Mouse (Mus musculus) midbrain, postnatal 0 days (tissue): ENCODE measurements around the gene Rnf39. TPM values are rescaled to one million over a fixed set of nuclear protein-coding genes. Genes with fewer than 3 reads are reported as not detected.

Experiments
- ATAC-seq: fragments of 200-750 bp; cut with Nextera tagmentation; 2 replicates; pipeline ENCODE4 v1.8.0; 2017; ENCODE audit warnings: moderate number of reproducible peaks, mild to moderate bottlenecking, moderate TSS enrichment, moderate library complexity; ENCODE audit not compliant: low FRiP score
- DNase-seq: peaks from one replicate; pipeline ENCODE4 v3.0.0-alpha.2; 2015; ENCODE audit warnings: low spot score
- H3K27ac ChIP-seq: fragments of 300-500 bp; sonication (generic); 2 replicates; pipeline ENCODE4 v1.5.1; 2014; ENCODE audit warnings: low read depth, mild to moderate bottlenecking, low read length, mixed read lengths
- H3K27me3 ChIP-seq: fragments of 300-500 bp; sonication (generic); 2 replicates; pipeline ENCODE4 v1.6.1; 2014; ENCODE audit warnings: low read length, control low read depth, mixed read lengths; ENCODE audit not compliant: insufficient read depth
- H3K36me3 ChIP-seq: fragments of 300-500 bp; sonication (generic); 2 replicates; pipeline ENCODE4 v1.6.1; 2014; ENCODE audit warnings: low read length, control low read depth, mixed read lengths; ENCODE audit not compliant: insufficient read depth
- H3K4me1 ChIP-seq: fragments of 300-500 bp; sonication (generic); 2 replicates; pipeline ENCODE4 v1.6.1; 2014; ENCODE audit warnings: mild to moderate bottlenecking, control low read depth, antibody characterized with exemption, low read length, mixed read lengths; ENCODE audit not compliant: insufficient read depth
- H3K4me2 ChIP-seq: fragments of 300-500 bp; sonication (generic); 2 replicates; pipeline ENCODE4 v1.6.1; 2014; ENCODE audit warnings: low read depth, mild to moderate bottlenecking, low read length, mixed read lengths; ENCODE audit not compliant: poor library complexity, severe bottlenecking
- H3K4me3 ChIP-seq: fragments of 300-500 bp; sonication (generic); 2 replicates; pipeline ENCODE4 v1.5.1; 2014; ENCODE audit warnings: low read depth, mild to moderate bottlenecking, low read length, moderate library complexity
- H3K9ac ChIP-seq: fragments of 300-500 bp; sonication (generic); replicated peaks from 2 replicates; pipeline ENCODE4 v1.6.1; 2014; ENCODE audit warnings: mild to moderate bottlenecking, low read length, moderate library complexity, mixed read lengths; ENCODE audit not compliant: poor library complexity, severe bottlenecking
- H3K9me3 ChIP-seq: fragments of 300-500 bp; sonication (generic); 2 replicates; pipeline ENCODE4 v1.6.1; 2016; ENCODE audit warnings: low read length, control low read depth
- CTCF ChIP-seq: IDR thresholded peaks from 2 replicates; pipeline ENCODE4 v1.5.1; 2016; ENCODE audit warnings: antibody characterized with exemption, mild to moderate bottlenecking
- WGBS: fragments of 180-500 bp; shearing (Covaris S2); extraction: QIAGEN DNeasy Blood & Tissue Kit; methylation state at CpG from one replicate; pipeline ENCODE4 v1.1.7; 2014; 5-methylcytosine and 5-hydroxymethylcytosine counted together
- polyA plus RNA-seq: library from polyadenylated mRNA; unstranded; fragments of >200 nt; fragmentation: Nextera tagmentation; extraction: Ambion mirVana; gene quantifications from 2 replicates; pipeline ENCODE4 v1.2.1, GENCODE M21; 2015
- total RNA-seq: library from RNA; depleted of rRNA; stranded (reverse); fragments of >200 nt; gene quantifications from 2 replicates; pipeline ENCODE4 v1.2.3, GENCODE M21; 2014

The Rnf39 gene
- total and polyA plus RNA-seq, 2 experiments from 2014 or later, result 3.3 to 3.9 TPM

DNA sequence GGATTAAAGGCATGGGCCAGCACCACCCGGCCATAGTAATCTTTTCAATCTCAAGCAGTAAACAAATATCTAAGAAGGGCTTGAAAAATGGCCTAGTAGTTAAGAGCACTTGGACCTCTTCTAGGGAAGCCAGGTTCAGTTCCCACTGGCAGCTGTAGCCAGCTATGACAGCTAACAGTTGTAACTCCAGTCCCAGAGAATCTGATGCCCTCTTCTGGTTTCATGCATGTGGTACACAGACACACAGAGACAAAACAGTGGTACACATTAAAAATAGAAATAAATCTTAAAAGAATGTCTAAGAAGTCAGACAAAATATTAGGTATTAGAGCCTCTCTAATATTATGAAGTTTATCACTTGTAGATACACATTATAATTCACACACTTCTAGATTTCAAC, 18.4 kb downstream of the Rnf39 start:
- Histone ChIP-seq H3K27ac (no peak overlapping the region), H3K4me1 (peaks cover 6% of the 10 kb centered on the region; the same call in 1 of the 2 replicates), H3K4me3 (no peak overlapping the region), H3K27me3 (no peaks in the 10 kb centered on the region), H3K36me3 (no peaks in the 10 kb centered on the region), H3K9ac (no peak overlapping the region), H3K9me3 (no peaks in the 10 kb centered on the region), H3K4me2 (no peak overlapping the region)
- WGBS, result 74% methylated on average over 1 of the region's 1 CpGs
- DNase-seq (no peak), ATAC-seq (no peak)
- TF ChIP-seq CTCF, result peak; percentile 49

- Histone ChIP-seq H3K27me3 (no peaks in the 10 kb centered on the region), H3K4me2 (no peak overlapping the region), H3K9ac (no peak overlapping the region), H3K4me3 (no peak overlapping the region), H3K27ac (no peak overlapping the region), H3K36me3 (no peaks in the 10 kb centered on the region), H3K9me3 (no peaks in the 10 kb centered on the region), H3K4me1 (no peaks in the 10 kb centered on the region)
- no peak for ATAC-seq
- no peak for TF ChIP-seq CTCF
- DNase-seq, result no peak
- 89% methylated on average over 1 of the region's 1 CpGs for WGBS
Measured at GRCm38 (mm10) chr17:36966875-36967274, 24.2 kb downstream of the Rnf39 start.

DNA sequence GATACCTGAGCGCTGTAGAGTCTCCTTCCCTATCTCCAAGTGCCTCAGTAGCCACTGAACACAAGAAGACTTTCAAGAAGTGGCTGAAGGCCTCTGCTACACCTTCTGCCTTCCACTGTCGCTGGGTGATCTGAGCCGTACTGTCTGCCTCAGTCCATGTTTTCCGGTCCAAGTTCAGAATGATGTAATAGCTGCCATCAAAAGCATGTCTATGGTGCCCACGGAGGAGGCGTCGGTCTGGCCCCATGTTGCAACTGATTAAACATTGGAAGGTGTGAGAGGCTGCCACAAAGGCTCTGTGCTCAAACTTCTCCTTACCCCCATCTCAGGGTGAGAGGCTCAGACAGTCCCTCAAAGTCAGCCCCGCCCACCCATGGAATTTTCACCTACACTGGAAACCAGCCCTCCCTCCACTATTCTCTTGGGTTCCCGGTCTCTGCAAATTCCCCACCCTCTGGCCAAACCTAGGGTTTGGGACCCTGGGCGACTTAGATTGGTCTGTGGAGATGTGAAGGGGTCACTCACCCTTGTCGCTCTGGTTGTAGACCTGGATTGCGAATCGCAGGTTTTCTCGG, 27.7 kb downstream of the Rnf39 start:
- Histone ChIP-seq H3K4me2 (no peak overlapping the region), H3K4me1 (no peaks in the 10 kb centered on the region), H3K9ac (no peak overlapping the region), H3K36me3 (no peaks in the 10 kb centered on the region), H3K4me3 (no peak overlapping the region), H3K27me3 (no peaks in the 10 kb centered on the region), H3K27ac (no peak overlapping the region), H3K9me3 (no peaks in the 10 kb centered on the region)
- WGBS, result 84% methylated on average over 14 of the region's 14 CpGs
- no peak for DNase-seq
- no peak for ATAC-seq
- no peak for TF ChIP-seq CTCF

GRCm38 (mm10) chr17:36971172-36971850, 28.6 kb downstream of the Rnf39 start:
- no peaks in the 10 kb centered on the region for H3K27me3 ChIP-seq
- H3K4me1 ChIP-seq, result no peaks in the 10 kb centered on the region

GRCm38 (mm10) chr17:36972791-36973190, 30.1 kb downstream of the Rnf39 start:
- ATAC-seq (no peak), DNase-seq (no peak)
- TF ChIP-seq CTCF, result no peak
- H3K4me2 ChIP-seq, result no peak overlapping the region
- H3K27me3 ChIP-seq, result no peaks in the 10 kb centered on the region
- no peaks in the 10 kb centered on the region for H3K36me3 ChIP-seq
- no peak overlapping the region for H3K4me3 ChIP-seq
- no peak overlapping the region for H3K9ac ChIP-seq
- H3K27ac ChIP-seq, result no peak overlapping the region
- H3K9me3 ChIP-seq, result no peaks in the 10 kb centered on the region
- H3K4me1 ChIP-seq, result no peaks in the 10 kb centered on the region
- 94% methylated on average over 3 of the region's 3 CpGs for WGBS

More at GRCm38 (mm10) chr17:36971172-36971850, 28.6 kb downstream of the Rnf39 start:
- H3K36me3 ChIP-seq, result no peaks in the 10 kb centered on the region
- whole genome bisulfite sequencing, result 90% methylated on average over 6 of the region's 6 CpGs
- H3K4me3 ChIP-seq, result no peak overlapping the region
- no peak for TF ChIP-seq CTCF
- no peak overlapping the region for H3K27ac ChIP-seq
- ATAC-seq (no peak), DNase-seq (no peak)
- H3K4me2 ChIP-seq, result no peak overlapping the region
- no peaks in the 10 kb centered on the region for H3K9me3 ChIP-seq
- H3K9ac ChIP-seq, result no peak overlapping the region

- H3K4me2 ChIP-seq, result no peak overlapping the region
- H3K4me1 ChIP-seq, result no peaks in the 10 kb centered on the region
- H3K9me3 ChIP-seq, result no peaks in the 10 kb centered on the region
- H3K27me3 ChIP-seq, result no peaks in the 10 kb centered on the region
- no peak overlapping the region for H3K9ac ChIP-seq
- no peak overlapping the region for H3K4me3 ChIP-seq
- TF ChIP-seq CTCF, result no peak
- no peak overlapping the region for H3K27ac ChIP-seq
- no peak for DNase-seq
- no peak for ATAC-seq
- 65% methylated on average over 8 of the region's 8 CpGs for WGBS
- no peaks in the 10 kb centered on the region for H3K36me3 ChIP-seq
Measured at GRCm38 (mm10) chr17:36973271-36973787, 30.6 kb downstream of the Rnf39 start.
